Mouse (Mus musculus) gastrocnemius, adult 8-10 months (tissue): ENCODE measurements around the gene Acsl6. TPM values are rescaled to one million over a fixed set of nuclear protein-coding genes. Genes with fewer than 3 reads are reported as not detected.
"Not testable (repeated sequence)": the region's sequence is repeated elsewhere in the genome, so short reads cannot be mapped to it uniquely, and the experiment has no call there.

Experiments used
- DNase-seq, 2 experiments: peaks; one replicate each; pipeline ENCODE4 v3.0.0; 2022; ENCODE audit warnings: low spot score in 2 of 2
- total RNA-seq, 4 experiments: library from RNA; stranded (reverse); gene quantifications; 2 replicates each; pipeline ENCODE4 v1.2.4; 2022

Acsl6 gene
- 10 to 100 TPM; 26.2 to 31.9 (median 29.0) TPM for total RNA-seq

DNA sequence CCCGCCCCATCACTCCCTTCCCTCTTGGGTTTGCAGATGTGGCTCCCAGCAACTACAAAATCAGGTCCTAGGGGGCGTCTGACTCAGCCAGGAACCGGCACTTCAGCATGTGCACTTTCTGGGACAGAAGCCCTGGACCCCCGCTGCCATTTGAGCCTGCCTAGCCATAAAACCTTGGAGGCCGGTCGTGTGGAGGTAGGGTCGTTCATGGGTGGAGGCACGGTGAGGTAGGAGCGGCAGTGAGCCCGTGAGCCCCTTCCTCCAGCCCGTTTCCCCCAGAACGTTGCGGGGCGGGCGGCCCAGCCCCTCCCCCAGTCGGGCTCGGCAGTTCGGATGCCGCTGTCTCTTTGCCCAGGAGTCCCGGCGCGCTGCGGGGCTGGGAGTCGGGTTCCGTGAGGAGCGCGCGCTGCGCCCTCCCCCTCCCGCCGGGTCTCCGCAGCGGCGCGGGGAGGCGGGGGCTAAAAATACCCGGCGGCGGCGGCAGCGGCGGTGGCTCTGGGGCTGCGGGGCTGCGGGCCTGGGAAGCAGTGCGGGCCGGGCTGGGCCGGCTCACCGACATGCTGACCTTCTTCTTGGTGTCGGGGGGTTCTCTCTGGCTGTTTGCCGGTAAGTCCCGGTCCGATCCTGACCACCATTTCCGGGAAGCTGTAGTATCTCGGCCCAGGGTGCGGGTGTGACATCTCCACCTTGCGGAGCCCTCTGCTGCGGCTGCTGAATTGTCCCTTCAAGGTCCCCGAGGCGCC, at the start of gene Acsl6:
Acsl6 (plus strand) TSS at position 71 of the 743 bp plus-strand sequence.
- DNase-seq, result no peak

DNA sequence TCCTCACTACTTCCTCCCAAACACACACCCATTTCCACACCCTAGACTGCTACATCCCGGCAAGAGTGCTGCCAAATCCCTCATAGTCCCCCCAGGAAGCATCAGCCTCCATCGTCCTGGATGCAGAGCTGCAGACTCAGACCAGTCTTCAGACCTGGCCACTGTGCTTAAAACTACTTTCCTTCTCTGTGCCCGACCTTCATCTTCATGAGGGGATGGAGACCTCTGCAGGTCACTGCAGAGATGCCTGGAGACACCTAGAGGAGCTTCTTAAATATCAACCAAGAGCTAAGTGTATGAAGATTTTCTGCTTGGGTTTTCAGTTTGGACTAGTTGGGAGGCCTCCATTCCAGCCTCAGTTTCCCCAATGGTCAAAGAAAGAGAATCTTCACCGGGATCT, 49.5 kb upstream of the Acsl6 start:
- DNase-seq, result no peak

DNA sequence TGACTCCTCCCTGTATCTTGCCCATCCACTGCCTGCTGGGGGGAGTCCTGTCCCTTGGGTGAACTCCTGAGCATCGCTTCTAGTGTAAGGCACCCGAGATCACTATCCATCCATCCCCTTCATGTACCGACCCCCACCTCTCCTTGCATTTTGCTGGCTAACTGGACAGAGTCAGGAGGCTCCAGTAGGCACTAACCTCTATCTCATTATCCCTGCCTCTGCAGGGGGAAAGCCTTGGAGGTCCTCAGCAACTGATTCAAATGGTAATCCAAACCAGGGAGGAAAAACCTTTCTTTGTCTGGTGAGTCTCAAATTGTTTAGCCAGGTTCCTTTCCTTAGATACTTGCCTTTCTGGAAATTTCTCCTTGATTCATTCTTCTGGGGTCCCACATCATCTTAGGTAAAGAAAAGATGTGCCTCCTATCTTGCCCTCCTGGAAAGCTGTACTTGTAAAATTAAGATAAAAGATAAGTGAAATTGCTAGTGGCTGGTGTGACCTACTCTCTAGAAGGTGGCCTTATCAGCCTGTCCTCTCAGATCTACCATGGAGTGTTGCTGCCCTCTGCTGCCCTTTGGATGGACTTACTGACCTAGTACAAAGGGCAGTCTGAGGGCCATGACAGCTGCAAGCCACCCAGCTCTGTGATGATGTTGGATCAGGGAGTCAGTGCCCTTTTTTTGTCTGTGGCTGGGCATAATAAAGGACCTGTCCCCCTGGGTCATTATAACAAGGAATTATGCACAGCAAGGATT, 46.8 kb upstream of the Acsl6 start:
- DNase-seq, result peak; percentile 58 to 65

DNA sequence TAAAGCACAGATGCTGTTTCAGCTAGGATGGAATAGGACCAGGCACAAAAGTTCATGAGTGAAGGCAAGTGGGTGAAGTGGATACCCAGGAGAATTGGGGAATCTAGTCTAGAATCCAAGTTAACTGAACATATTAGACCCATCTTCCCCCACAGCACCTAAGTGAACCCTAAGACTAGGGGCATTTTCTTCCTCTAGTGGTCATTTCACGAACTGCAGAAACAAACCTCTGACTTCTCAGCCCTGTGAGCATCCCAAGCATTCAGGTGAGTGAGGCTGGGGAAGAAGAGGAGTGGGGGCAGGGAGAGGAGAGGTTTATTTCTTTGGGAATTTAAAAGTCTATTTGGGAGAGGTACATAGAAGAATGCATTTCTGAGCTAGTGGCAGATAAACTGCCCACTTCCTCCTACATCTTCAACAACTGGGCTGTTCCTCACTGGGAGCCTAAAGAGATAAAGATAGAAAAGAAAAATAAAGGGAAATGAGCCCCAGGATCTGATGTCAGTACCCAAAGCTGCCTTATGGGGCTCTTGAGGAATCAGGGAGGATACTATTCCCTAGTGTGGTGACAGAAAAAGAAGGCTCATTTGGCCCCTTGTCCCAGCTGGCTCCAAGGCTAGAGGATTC, 40.1 kb upstream of the Acsl6 start:
- no peak for DNase-seq

DNA sequence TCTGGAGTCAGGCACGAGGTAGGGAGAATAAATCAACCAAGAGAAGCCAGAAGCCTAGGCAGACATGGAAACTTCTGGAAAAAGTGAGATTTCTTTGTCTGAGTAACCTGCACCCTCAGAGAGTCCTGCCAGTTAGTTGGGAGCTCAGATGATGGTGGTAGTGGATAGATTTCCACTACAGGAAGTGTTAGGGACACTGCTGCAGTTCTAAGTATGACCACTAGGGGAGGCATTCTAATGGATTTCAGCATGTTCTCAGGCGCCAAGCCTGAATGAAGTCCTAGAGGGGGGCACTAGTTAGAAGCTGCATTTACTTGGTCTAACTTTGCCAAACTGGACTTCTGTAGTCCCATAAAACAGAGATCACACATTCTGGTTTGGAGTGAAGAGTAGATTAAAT, 39.1 kb upstream of the Acsl6 start:
- peak in 1 of 2 experiments; percentile 22 for DNase-seq

DNA sequence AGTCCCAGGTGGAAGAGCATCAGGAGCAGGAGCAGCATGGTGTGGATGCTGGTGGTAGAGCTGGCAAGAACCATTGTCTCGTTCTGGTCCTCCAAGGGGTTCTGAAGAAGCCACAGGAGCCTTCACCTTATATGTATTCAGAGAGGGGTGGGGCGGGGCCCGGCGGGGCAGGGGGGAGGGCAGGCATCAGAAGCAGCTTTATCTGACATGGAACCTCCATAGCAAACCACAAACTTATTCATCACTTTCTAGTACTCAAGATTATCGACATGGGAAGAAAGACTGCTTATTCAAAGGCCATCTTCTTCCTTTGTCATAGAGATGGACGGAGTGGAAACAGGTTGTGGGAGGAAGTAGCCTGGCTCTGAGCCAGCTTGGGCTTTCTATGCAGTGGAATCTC, 36.4 kb upstream of the Acsl6 start, which contains the start of gene Il3:
Il3 (minus strand) TSS at position 101 of the 400 bp plus-strand sequence.
- no peak for DNase-seq

DNA sequence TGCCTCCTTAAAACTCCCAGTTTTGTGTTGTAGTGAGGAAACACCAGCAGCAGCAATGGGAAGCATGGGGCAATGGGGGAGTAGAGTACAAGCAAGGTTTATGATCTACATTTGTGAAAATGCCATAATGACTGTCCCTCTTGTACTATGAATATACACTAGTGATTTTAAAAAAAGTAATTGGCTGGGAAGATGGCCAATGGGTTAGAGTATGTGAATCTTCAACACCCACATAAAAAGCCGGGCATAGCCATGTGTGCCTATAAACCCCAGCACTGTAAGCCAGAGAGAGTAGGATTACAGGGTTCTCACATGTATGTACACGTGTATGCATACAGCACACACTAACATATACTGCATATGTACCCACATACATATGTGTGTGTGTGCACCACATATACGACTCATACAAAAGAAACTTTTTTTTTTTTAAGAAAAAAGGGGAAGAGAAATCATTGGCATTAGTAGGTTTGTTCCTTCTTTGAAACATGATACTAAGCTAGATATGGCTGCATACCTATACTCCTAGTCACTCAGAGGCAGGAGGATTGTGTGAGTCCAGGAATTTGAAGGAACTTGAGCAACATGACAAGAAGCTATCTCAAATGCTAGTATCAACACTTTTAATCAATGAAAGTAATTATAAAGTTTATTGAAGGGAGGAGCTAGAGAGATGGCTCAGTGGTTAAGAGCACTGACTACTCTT, 34.3 kb upstream of the Acsl6 start:
- no peak for DNase-seq

DNA sequence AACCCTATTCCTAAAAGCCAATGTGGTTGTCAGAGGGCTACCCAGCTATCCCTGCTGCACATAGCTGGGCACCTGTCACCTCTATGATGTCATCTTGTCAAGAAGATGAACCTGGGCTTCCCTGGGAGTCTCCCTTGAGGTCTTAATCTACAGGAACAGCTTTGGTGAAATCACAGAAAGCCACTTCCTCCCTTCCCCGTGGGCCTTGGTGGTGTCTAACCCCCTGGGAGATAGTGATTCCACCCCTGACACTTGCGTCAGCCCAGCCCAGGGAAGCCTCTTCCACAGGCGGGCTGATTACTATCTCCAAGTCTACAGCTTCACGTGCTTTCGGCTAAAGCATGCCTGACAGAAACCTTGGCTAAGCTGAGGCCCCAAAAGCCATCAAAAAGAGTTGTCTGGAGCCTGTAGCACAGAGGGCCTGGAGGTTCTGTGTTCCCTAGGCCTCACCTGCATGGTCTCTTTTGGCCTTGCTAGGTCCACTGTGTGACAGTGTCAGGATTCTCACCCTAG, 32.1 kb upstream of the Acsl6 start:
- DNase-seq, result no peak

DNA sequence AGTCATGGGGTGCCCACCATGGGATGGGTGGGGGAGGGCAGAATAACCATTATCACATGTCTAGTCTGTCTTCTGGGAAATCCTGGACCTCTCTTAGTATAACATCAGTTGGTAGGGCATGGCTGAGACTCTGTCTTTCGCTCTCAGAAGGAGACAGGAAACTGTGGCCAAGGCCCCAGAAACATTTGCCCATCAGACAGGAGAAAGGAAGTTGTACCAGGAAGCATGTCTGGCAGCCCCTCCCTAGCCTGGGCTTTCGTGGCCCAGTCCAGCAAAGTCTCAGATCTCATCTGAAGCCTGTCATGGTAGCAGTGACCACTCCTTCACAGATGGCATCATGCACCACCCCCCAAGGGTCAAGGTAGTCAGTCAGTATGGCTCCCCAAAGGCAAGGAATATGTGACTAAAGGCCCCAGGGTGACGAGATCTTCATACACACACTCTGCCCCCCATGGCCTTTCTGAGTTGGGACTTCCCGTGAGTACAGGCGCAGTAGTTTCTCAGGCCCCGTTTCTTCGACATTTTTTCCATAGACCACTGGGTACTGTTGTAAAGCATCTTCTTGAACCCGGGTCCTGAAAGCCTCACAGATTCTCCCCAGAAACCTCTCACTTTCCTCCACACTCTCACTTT, 15.7 kb upstream of the Acsl6 start:
- no peak for DNase-seq

DNA sequence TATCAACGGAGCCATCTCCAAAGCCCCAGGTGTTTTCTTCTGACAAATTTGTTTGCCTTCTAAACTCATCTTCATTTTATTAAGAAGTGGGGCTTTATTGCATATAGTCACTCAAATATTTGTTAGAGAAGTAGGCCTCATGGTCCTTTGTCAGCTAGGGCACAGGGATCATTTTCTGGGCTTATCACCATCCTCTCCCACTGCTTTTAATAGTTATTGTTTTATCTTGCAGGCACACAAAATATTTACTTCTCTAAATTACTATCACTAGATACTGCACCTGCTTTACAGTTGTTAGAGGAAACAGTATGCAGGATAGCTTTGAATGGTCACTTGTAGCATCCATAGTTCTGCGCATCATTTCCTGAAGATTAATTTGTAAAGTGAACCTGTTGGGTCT, 11.4 kb upstream of the Acsl6 start:
- DNase-seq, result no peak

DNA sequence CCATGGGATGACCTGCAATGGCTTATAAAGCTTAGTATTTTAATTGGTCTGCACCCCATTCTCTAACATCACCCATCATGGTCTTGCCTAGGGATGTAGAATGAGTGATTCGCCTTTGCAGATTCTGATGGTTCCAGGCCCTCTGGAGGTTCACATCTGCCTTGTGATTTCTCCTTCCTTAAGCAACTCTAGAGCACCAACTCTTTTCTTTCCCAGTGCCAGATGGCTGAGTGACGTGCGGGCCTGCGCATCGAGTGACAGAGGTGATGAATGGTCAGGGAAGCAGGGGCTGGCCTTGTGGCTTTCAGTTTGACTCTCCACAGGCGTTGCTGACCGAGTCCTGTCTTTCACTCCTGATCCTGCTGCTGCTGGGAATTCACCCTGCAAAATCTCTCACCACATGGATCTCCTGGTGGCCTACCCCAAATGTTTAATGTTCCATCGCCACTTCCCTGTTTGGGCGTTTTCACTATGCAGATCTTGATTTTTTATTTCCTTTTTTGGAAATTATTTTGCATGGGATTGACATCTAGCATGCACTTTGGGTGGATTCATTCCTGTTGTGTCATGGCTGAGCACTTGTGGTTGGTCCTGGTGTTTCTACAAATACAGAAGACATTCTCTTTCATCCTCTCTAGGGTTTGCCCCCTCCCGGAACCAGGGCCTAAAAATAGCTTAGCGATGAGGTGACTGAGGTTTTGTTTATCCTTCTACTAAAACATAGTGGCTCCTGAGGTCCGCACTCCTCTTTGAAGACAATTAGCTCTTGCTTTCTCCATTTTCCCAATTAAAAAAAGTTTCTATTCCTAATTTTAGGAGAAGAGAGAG, 9.4 kb upstream of the Acsl6 start:
- no peak for DNase-seq

DNA sequence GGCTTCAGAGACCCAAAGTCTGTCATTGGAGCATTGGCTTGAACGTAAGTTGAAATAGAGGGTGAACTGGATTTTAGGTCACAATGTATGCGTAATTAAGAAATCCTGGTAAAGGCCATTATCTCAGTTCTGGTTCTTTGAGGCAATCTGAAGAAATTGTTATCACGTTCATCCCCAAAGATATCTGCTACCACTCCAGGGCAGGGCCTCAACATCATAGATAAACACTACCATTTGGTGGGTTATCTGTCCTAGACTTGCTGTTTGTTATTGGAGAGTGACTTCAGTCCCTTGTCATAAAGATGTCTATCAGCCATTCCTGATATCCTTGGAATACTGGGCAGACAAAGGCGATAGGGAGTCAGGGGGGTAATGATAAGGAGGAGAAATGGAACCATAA, 7.6 kb upstream of the Acsl6 start:
- DNase-seq, result no peak

DNA sequence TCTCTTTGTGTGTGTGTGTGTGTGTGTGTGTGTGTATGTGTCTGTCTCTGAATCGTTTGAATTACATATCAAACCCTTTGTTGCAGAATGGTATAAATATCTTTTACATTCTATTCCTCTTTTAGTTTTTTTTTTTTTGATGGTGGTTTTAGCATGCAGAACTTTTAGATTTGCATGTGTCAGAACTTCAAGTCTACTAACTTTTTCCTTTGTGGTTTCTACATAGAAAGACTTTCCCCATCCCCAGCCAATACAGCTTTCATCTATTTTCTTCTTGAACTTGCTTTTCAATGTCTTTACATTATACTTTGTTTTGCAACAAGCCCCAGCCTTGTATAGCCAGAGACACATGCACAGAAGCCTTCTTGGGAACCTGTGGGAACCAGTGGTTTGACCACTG, 6.9 kb upstream of the Acsl6 start:
- no peak for DNase-seq

DNA sequence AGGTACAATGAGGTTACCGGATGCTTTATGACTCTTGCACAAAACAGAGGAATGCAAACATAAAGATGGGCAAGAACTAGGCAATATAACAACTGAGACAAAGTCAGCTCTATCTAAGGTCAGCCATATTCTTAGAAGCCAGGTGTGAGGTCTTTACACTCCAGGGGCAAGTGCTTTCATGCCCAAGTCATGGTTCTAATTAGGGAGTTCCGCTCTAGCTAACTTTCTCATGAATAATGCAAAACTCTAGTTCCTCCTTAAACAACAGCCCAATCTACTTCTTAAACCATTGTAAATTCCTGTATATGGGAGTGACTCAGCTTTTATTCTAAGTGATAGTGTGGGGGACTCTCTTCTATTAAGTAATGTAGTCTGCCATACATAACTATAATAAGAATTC, 6.1 kb upstream of the Acsl6 start:
- DNase-seq, result not testable (repeated sequence)

DNA sequence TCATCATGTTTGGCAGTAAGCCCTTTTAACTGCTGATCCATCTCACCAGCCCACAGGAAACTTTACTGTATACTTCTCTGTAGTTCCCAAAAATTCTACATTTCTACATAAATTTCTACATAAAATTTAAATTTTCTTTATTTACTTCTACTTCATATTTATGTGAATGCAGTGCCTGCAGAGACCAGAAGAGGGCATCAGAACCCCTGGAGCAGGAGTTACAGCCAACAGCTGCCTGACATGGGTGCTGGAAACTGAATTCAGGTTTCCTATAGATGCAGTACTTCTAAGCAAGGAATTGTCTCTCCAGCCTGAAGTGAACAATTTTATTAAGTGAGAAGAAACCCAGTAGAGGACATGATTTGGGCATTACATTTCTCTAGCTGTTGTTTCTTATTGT, 4.8 kb upstream of the Acsl6 start:
- DNase-seq, result no peak

DNA sequence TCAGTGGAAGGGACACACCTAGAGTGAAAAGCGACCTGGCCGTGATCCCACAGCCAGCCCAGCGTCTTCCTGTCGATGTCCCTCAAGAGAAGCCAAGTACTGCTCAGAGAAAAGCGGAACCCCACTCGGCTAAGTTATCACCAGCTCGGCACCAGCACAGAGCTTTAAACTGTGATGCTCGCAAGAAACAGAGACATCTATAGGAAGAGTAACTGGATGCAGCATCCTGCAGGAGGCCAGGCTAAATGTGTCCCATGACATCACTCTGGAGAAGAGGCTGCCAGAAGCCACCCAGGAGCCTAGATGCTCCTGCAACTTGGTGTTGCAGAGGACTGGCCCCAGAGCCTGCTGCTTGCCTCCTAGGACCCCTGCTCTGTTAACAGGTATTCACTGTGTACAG, 1.6 kb upstream of the Acsl6 start:
- DNase-seq, result no peak

DNA sequence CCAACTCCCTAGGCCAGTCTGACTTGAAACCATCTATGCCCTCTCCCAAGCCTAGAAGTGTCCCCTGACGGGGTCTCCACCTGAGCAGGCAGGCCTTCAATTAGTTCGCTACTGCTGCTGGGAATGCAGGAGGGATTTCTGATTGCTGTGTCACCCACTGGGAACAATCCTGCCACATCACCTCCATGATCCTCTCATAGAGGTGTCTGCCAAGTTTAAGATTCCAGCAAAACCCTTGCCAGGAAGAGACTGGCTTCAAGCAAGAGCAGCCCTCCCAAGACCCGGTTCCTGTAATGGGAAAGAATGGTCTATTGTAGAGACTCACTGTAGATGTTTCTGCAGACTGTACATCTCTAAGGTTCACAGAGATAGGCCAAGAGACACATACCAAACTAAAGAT, 992 bp upstream of the Acsl6 start:
- DNase-seq, result no peak

DNA sequence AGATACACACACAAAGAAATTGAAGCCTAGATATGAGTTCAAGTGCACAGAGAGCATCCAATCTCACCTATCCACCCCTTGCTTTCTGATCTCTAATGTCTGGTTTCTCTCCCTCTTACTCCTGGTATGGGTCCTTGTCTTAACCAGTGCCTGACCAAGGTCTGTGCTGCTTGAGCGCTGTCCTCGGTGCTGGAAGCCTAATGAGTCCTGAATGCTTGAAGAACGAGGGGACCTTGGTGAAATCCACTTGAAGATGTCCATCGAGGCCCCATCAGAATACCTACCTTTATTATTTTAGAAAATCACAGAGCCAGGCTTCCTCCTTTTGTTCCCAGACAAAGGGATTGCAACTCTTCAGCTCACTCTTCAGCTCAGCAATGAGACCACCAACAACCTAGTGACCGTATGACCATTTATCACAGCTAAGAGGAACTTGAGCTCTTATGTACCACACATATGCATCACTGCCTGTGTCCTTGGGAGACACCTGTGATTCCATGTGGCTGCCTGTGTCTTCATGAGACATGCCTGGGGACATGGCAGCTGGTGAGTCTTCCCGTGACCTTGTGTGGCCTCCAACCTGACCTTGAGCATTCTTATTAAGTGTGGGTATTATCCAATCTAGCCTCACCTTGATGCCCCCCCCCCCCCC, 396 bp upstream of the Acsl6 start:
- no peak for DNase-seq

DNA sequence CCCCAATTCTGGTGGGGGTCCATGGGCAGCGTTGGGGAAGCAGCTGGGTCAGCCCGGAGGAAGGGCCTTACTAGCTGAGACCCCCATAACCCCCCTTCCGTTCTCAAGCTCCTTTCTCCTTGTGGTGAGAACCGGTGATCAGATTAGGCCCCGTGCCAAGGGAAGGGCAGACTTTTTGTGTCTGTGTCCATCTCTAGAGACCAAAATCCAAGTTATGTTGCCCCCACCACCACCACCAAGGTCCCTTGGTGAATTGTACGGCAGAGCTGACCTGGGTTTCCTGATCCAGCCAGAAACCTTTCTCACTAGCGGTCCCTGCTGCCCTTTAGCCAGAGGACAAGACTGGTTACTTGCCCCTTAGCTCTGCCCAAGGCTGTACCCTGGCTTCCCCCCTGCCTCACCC, 874 bp downstream of the Acsl6 start:
- DNase-seq, result no peak

DNA sequence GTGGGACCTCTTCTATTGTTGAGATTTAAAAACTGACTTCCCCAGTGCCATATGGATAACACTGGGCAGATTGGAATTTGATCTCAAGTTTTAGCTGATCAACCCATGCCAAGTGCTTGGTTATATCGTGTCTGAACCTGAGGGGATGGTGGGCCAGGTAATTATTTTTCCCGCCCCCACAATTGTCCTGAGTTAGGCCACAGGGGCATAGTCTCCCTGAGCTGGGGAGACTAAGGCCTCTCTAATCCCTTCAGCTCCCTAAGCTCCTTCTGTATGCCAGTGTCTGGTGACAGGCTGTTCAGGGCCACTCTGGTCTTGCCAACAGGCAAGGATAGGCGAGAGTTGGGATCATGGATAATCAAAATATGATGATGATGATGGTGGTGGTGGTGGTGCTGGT, 1.7 kb downstream of the Acsl6 start:
- DNase-seq, result no peak
